Mouse (Mus musculus): Measurements from ENCODE around the gene Zfp839. TPM values are rescaled to one million over a fixed set of nuclear protein-coding genes. Genes with fewer than 3 reads are reported as not detected.

Gene Zfp839
- polyA plus RNA-seq (2012; rRNA removed; ENCODE audit: low replicate concordance) = 4.8 and 4.9 TPM in 2 replicates

GRCm38 (mm10) chr12:110850010-110850928, at the start of gene Zfp839:
TSS of gene Zfp839 (plus strand) at chr12:110850253.

DNA sequence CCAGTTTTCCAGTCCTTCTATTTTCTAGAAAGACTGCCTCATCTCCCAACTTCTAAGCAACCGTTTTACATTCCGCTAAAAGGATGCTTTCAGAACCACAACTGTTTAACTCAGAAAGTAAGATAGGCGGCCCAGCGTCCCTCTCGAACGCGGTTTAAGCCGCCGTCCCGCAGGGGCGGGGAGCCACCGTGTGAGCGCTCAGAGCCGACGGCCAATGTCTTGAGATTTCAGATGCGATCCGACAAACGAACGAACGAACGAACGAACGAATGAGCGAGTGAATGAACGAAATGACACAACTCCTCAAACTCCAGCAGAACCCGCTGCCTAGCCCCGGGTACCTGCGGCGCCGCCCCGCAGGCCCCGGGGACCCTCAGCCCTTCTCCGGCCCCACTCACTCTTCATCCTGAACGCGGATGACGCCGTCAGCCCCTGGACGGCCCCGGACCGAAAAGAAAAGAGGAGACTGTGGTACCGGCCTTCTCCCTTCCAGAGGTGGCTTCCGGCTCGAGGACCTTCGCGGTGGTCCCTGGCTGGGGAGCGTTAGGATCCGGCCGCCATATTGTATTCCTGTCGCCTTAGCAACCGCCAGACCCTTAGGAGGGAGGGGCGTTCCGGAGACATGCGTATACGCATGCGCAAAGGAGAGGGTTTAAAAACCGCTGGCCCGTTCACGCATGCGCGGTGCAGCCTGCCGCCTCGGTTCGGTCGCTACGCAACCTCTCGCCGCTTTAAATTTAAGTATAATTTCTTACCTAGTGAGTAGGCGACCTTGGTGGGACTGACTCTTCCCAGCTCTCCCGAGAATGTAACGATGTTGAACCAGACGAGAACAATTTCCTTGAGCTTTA, 9.5 kb upstream of the Zfp839 start, which contains the start of gene Mok:
Gene Mok (minus strand): TSS at position 592 of the 851 bp plus-strand sequence.

GRCm38 (mm10) chr12:110889036-110890020, 39.3 kb downstream of the Zfp839 start, which contains the start of the genes Cinp and Tecpr2:
TSS of gene Cinp (minus strand) at chr12:110889145.
TSS of gene Tecpr2 (plus strand) at chr12:110889264.

Other genes with a start within 250 kb of the Zfp839 start
- 226 and 279 TPM in 2 replicates for gene Dync1h1, start 248.8 kb upstream of the Zfp839 start, polyA plus RNA-seq (2012; rRNA removed; ENCODE audit: low replicate concordance)
- not detected in 2 replicates for gene 1700001K19Rik, start 167.6 kb upstream of the Zfp839 start, polyA plus RNA-seq (2012; rRNA removed; ENCODE audit: low replicate concordance)
- gene Hsp90aa1, start 147.5 kb upstream of the Zfp839 start, polyA plus RNA-seq (2012; rRNA removed; ENCODE audit: low replicate concordance) = 44.8 and 93.5 TPM in 2 replicates
- 13.8 and 20.1 TPM in 2 replicates for gene Wdr20, start 112.3 kb upstream of the Zfp839 start, polyA plus RNA-seq (2012; rRNA removed; ENCODE audit: low replicate concordance)
- gene Mok, start 9.3 kb upstream of the Zfp839 start, polyA plus RNA-seq (2012; rRNA removed; ENCODE audit: low replicate concordance) = 0.78 and 0.86 TPM in 2 replicates
- 45.8 and 46.9 TPM in 2 replicates for gene Cinp, start 38.9 kb downstream of the Zfp839 start, polyA plus RNA-seq (2012; rRNA removed; ENCODE audit: low replicate concordance)
- 5.2 and 6.7 TPM in 2 replicates for gene Tecpr2, start 39.0 kb downstream of the Zfp839 start, polyA plus RNA-seq (2012; rRNA removed; ENCODE audit: low replicate concordance)
- gene Ankrd9, start 128.8 kb downstream of the Zfp839 start, polyA plus RNA-seq (2012; rRNA removed; ENCODE audit: low replicate concordance) = 34.4 and 62.4 TPM in 2 replicates
- 5.3 and 7.2 TPM in 2 replicates for gene Rcor1, start 189.1 kb downstream of the Zfp839 start, polyA plus RNA-seq (2012; rRNA removed; ENCODE audit: low replicate concordance)

All from mammary gland, adult 2 months (tissue).